In the genomic region with DNA sequence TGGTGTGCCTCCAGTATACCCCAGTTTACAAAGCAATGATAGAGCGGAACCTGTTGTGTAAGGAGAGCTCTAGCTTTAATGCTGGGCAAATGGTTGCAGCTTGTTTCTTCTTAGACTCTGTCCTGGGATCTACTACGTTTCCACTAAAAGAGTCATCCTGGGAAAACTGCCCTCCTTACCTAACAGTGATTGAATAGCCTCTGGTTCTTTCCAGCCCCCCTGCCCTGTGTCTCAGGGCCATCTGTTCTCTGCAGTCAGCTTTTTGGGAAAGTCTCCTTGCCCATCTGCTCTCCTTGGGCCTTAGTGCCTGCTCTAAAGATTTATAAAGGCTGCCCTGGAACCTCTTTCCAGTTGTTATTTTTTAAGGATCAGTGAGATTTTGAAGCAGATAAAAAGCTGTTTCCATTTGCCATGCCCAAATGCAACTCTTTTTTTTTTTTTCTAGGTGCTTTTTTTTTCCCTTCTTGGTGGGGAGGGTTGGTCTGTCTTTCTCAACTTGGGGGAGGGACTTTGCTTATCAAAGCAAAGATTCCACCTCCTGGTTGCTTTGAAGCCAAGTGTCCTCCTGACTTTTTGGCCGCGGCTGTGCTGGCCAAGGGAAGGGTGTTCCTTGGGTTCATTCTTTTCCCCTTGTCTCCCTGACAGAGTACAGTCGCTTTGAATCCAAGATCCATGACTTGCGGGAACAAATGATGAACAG, we compare ENCODE assay signal across 18 mouse cellular contexts. TPM values are rescaled to one million over a fixed set of nuclear protein-coding genes. Genes with fewer than 3 reads are reported as not detected.
DNase-seq lines count a peak whose midpoint lies in the region; ATAC-seq and TF ChIP-seq lines count a peak whose summit lies in the region.
"Had no signal": no experiment of that assay in that cellular context is flagged by ENCODE, and none has a peak within 500 bp of the region (broad histone marks: within the 10 kb centered on the region; RNA-seq: fewer than 3 reads in every experiment).

No protein-coding gene starts in this region.

- no peak for ATAC-seq in forebrain, embryonic 15.5 days (replicated peaks)
- no peak for ATAC-seq in midbrain, postnatal 0 days (ENCODE audit: low FRiP score)
- ATAC-seq in midbrain, embryonic 14.5 days (ENCODE audit: low FRiP score, low TSS enrichment) = no peak
- 0 out of 2 replicates have a peak, but pooled peaks have one; percentile 3 for ATAC-seq in intestine, embryonic 15.5 days
- ATAC-seq: inflammation-experienced regulatory T-cells, adult 6 months had no signal

- H3K4me1 ChIP-seq in forebrain, embryonic 15.5 days = 0 out of 2 replicates have a peak, but pooled peaks cover 6% of the 10 kb centered on the region
- 0 out of 2 replicates have a peak, but pooled peaks cover 4% of the 10 kb centered on the region for H3K4me1 ChIP-seq in forebrain, embryonic 10.5 days
- H3K4me1 ChIP-seq in midbrain, postnatal 0 days (ENCODE audit: insufficient read depth, low read length) = no peaks in the 10 kb centered on the region
- H3K4me1 ChIP-seq in midbrain, embryonic 14.5 days (ENCODE audit: control insufficient read depth, insufficient read depth, low read length) = no peaks in the 10 kb centered on the region
- H3K4me1 ChIP-seq in intestine, embryonic 15.5 days (replicated peaks) = 0 out of 2 replicates have a peak, but pooled peaks cover 2% of the 10 kb centered on the region

- H3K9ac ChIP-seq in forebrain, embryonic 15.5 days (replicated peaks) = no peak overlapping the region
- H3K9ac ChIP-seq in midbrain, postnatal 0 days (replicated peaks; ENCODE audit: low read length, poor library complexity, severe bottlenecking) = no peak overlapping the region
- H3K9ac ChIP-seq in midbrain, embryonic 14.5 days (replicated peaks; ENCODE audit: low read length) = no peak overlapping the region
- H3K9ac ChIP-seq in intestine, embryonic 15.5 days = no peak overlapping the region

- no peak overlapping the region for H3K4me2 ChIP-seq in forebrain, embryonic 15.5 days (replicated peaks)
- H3K4me2 ChIP-seq in midbrain, postnatal 0 days (ENCODE audit: low read depth, low read length, poor library complexity, severe bottlenecking) = no peak overlapping the region
- no peak overlapping the region for H3K4me2 ChIP-seq in midbrain, embryonic 14.5 days (ENCODE audit: low read length)
- no peak overlapping the region for H3K4me2 ChIP-seq in intestine, embryonic 15.5 days (replicated peaks)

- 0 out of 2 replicates have a peak overlapping the region, but pooled peaks have one; percentile 50 for H3K27ac ChIP-seq in forebrain, embryonic 15.5 days (replicated peaks)
- H3K27ac ChIP-seq in forebrain, embryonic 10.5 days = no peak overlapping the region
- no peak overlapping the region for H3K27ac ChIP-seq in midbrain, postnatal 0 days (ENCODE audit: low read depth, low read length)
- no peak overlapping the region for H3K27ac ChIP-seq in midbrain, embryonic 14.5 days (replicated peaks; ENCODE audit: low read depth, low read length)
- peak overlapping the region; percentile 72 for H3K27ac ChIP-seq in intestine, embryonic 15.5 days
- H3K27ac ChIP-seq: embryonic facial prominence, embryonic 10.5 days; gastrocnemius, adult 2 months had no signal

- H3K9me3 ChIP-seq in forebrain, embryonic 15.5 days = no peaks in the 10 kb centered on the region
- H3K9me3 ChIP-seq in forebrain, embryonic 10.5 days = no peaks in the 10 kb centered on the region
- no peaks in the 10 kb centered on the region for H3K9me3 ChIP-seq in midbrain, postnatal 0 days (ENCODE audit: low read length)
- no peaks in the 10 kb centered on the region for H3K9me3 ChIP-seq in midbrain, embryonic 14.5 days (ENCODE audit: control insufficient read depth, low read length)
- no peaks in the 10 kb centered on the region for H3K9me3 ChIP-seq in intestine, embryonic 15.5 days
- H3K9me3 ChIP-seq: embryonic facial prominence, embryonic 10.5 days had no signal

- no peak overlapping the region for H3K4me3 ChIP-seq in forebrain, embryonic 15.5 days
- no peak overlapping the region for H3K4me3 ChIP-seq in forebrain, embryonic 10.5 days
- H3K4me3 ChIP-seq in midbrain, postnatal 0 days (ENCODE audit: low read depth, low read length) = no peak overlapping the region
- no peak overlapping the region for H3K4me3 ChIP-seq in midbrain, embryonic 14.5 days (replicated peaks; ENCODE audit: low read depth, low read length)
- H3K4me3 ChIP-seq in intestine, embryonic 15.5 days (replicated peaks) = no peak overlapping the region
- H3K4me3 ChIP-seq: embryonic facial prominence, embryonic 10.5 days; gastrocnemius, adult 2 months had no signal

- no peak for DNase-seq in forebrain, embryonic 10.5 days (ENCODE audit: extremely low spot score, low spot score)
- DNase-seq in midbrain, postnatal 0 days (ENCODE audit: low spot score) = peak; percentile 36
- no peak for DNase-seq in midbrain, embryonic 14.5 days
- no peak for DNase-seq in spleen, adult 12 weeks (ENCODE audit: low spot score)
- no peak for DNase-seq in layer of hippocampus, adult 18-20 months (ENCODE audit: low spot score in 2 of 2)
- DNase-seq in urinary bladder, postnatal 25 days (ENCODE audit: low spot score) = no peak
- DNase-seq: adrenal gland, adult 2 months; gastrocnemius, adult 2 months; heart, postnatal 14 days; kidney, postnatal 14 days; layer of hippocampus, postnatal 36 days; lung, adult 2 months; right cerebral cortex, postnatal 14 days; thymus, postnatal 14 days had no signal

- 0 out of 2 replicates have a peak, but pooled peaks cover 2% of the 10 kb centered on the region for H3K36me3 ChIP-seq in forebrain, embryonic 15.5 days
- peaks cover 52% of the 10 kb centered on the region for H3K36me3 ChIP-seq in forebrain, embryonic 10.5 days (replicated peaks)
- H3K36me3 ChIP-seq in midbrain, postnatal 0 days (ENCODE audit: insufficient read depth, low read length) = peaks cover 5% of the 10 kb centered on the region; the same call in 1 of the 2 replicates
- H3K36me3 ChIP-seq in midbrain, embryonic 14.5 days (ENCODE audit: control insufficient read depth, insufficient read depth, low read length) = peaks cover 15% of the 10 kb centered on the region
- H3K36me3 ChIP-seq in intestine, embryonic 15.5 days = no peaks in the 10 kb centered on the region

- no peaks in the 10 kb centered on the region for H3K27me3 ChIP-seq in forebrain, embryonic 15.5 days
- peaks cover 91% of the 10 kb centered on the region for H3K27me3 ChIP-seq in forebrain, embryonic 10.5 days (ENCODE audit: poor library complexity, severe bottlenecking)
- H3K27me3 ChIP-seq in midbrain, postnatal 0 days (ENCODE audit: insufficient read depth, low read length) = no peaks in the 10 kb centered on the region
- H3K27me3 ChIP-seq in midbrain, embryonic 14.5 days (ENCODE audit: control insufficient read depth, insufficient read depth, low read length) = no peaks in the 10 kb centered on the region
- H3K27me3 ChIP-seq in intestine, embryonic 15.5 days (replicated peaks) = no peaks in the 10 kb centered on the region

- no peak for TF ChIP-seq CTCF in midbrain, postnatal 0 days (IDR thresholded peaks at IDR 0.05)

- WGBS in forebrain, embryonic 15.5 days = 81% methylated on average over 6 of the region's 6 CpGs
- WGBS in forebrain, embryonic 10.5 days = 88% methylated on average over 6 of the region's 6 CpGs
- 84% methylated on average over 6 of the region's 6 CpGs for WGBS in midbrain, postnatal 0 days
- 83% methylated on average over 6 of the region's 6 CpGs for WGBS in midbrain, embryonic 14.5 days
- 59% methylated on average over 6 of the region's 6 CpGs for WGBS in intestine, embryonic 15.5 days

RNA-seq across cellular contexts. Expression of gene Dlg3, which starts 28.7 kb away (rescaled TPM):
- 7.3 and 10.0 TPM in 2 replicates for polyA plus RNA-seq in forebrain, embryonic 15.5 days (2015; fragmentation: Nextera tagmentation; extraction: Ambion mirVana)
- 15.6 and 16.8 TPM in 2 replicates for polyA plus RNA-seq in forebrain, embryonic 10.5 days (2016; fragmentation: Nextera tagmentation; extraction: Ambion mirVana)
- total RNA-seq in midbrain, postnatal 0 days (2014; rRNA removed) = 37.1 and 44.9 TPM in 2 replicates
- 2.9 and 3.5 TPM in 2 replicates for polyA plus RNA-seq in midbrain, postnatal 0 days (2015; fragmentation: Nextera tagmentation; extraction: Ambion mirVana)
- 13.0 and 14.8 TPM in 2 replicates for polyA plus RNA-seq in midbrain, embryonic 14.5 days (2014; fragmentation: Nextera tagmentation; extraction: Ambion mirVana)
- 2.5 and 3.0 TPM in 2 replicates for polyA plus RNA-seq in intestine, embryonic 15.5 days (2015; fragmentation: Nextera tagmentation; extraction: Ambion mirVana)
- 100 to 1,000 TPM; 149 to 153 TPM for total RNA-seq in layer of hippocampus, adult 18-20 months (2021)

Comparison
In these comparisons a context has a peak if more than half of its experiments do, and no peak if none do; other contexts are left out.
1. H3K27ac ChIP-seq: peak in forebrain, embryonic 15.5 days (single experiment) and intestine, embryonic 15.5 days (single experiment); none in forebrain, embryonic 10.5 days (single experiment), midbrain, postnatal 0 days (single experiment) and midbrain, embryonic 14.5 days (single experiment).